Mouse (Mus musculus) heart, adult 10 weeks (tissue): ENCODE results near the gene Clstn3. TPM values are rescaled to one million over a fixed set of nuclear protein-coding genes. Genes with fewer than 3 reads are reported as not detected.

ENCODE experiments used
- polyA plus RNA-seq: library from polyadenylated mRNA; stranded (reverse); fragments of 350-450 nt; fragmentation: Illumina TruSeq; extraction: RNeasy Lipid Tissue Mini Kit (QIAGEN cat#74804); gene quantifications from one replicate; pipeline ENCODE4 v1.2.3, GENCODE M21; 2014; ENCODE audit warnings: low read depth, low replicate concordance

The Clstn3 gene
- polyA plus RNA-seq = 2.8 TPM

DNA sequence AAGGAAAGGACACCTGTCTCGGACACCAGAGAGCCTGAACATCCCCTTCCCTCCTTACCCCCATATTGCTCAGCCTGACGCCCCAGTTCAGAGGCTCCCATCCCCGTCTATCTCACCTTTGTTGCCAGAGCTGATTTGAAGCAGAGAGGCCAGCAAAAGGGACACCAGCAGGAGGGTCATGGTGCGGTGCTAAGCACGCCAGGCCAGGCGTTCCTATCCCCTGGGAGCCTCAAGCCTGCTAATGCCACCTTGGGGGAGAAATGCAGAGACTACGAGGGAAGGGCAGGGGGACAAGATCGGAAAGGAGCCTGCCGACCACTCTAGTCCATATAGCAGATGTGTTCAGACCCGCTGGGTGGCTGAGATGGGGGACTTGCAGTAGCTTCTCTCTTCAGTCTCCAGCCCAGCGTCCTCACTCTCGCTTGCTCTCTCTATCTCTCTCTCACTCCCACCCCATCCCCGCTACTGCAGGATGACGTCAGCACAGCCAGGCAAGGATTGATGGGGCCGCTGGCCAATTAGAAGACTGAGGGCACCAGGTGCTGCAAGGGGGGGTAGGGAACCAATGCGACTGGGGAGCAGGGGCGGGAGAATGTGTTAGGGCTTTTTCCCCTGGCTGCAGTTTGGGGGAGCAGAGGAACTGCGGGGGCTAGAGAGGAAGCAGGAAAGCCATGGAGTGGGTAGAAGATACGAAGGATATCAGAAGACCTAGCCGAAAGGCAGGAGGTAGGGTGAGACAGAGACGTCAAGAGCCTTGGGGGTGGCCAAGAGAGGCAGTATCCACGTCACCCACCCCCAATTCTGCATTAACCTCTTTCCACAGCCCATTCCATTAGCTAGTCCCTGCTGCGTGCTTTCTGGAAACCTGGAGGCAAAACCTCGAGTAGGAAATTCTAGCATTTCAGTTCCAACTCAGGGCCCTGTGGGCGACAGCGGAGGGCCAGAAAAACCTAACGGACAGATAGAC, at the start of gene Clstn3:
Clstn3 (minus strand) TSS at position 490 of the 967 bp plus-strand sequence.

DNA sequence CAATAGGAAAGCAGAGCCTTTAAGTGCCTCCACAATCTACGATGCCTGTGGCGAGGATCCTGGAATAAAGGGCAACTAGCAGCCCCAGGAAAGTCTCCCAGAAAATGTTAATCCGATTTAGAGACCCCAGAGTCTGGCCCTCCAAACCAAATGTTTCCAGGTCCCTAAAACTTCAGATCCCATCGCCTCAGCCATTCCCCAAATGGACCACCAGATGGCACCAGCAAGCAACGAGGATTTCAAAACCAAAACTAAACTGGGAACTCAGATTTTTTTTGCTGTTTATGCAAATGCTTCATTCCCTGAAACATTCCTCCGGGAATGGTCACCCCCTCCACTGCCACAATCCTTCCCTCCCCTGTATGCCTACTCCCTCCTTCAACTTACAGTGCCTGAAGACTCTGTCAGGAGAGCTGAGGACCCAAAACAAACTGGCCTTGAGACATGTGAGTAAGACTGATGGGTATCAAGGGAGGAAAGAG, 47.8 kb upstream of the Clstn3 start, which contains the start of gene C1ra:
C1ra (plus strand) TSS at position 51 of the 482 bp plus-strand sequence.

GRCm38 (mm10) chr6:124492842-124493561, 28.4 kb upstream of the Clstn3 start, which contains the start of gene C1rl:
C1rl (plus strand) TSS chr6:124493113.

DNA sequence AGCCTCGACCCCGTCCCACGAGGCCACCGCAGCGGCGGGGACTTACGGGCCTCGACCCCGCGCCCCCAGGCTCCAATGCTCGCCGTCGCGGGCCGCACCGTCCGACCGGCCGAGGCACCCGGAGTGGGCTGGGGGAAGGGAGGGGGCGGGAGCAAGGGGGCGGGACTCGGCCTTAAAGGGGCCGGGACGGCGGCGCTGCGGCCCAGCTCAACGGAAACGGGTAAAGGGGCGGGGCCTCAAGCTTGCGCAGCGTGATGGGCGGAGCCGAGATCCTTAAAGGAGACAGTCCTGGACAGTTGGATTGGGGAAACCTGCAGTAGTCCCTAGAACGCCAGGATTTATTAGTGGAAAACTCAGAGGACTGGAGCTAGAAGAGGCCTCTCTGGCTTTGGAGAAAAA, 49.7 kb downstream of the Clstn3 start, which contains the start of gene Pex5:
Pex5 (minus strand) TSS at position 141 of the 399 bp plus-strand sequence.

Other genes starting within 250 kb of the Clstn3 start
- gene Vmn2r27, start 232.9 kb downstream of the Clstn3 start, polyA plus RNA-seq = not detected
- 10.9 TPM for gene Cd163, start 160.1 kb downstream of the Clstn3 start, polyA plus RNA-seq
- 21.2 TPM for gene Pex5, start 49.7 kb downstream of the Clstn3 start, polyA plus RNA-seq
- gene C1rl, start 28.3 kb upstream of the Clstn3 start, polyA plus RNA-seq = 1.6 TPM
- 18.0 TPM for gene C1ra, start 47.6 kb upstream of the Clstn3 start, polyA plus RNA-seq
- gene C1s1, start 77.6 kb upstream of the Clstn3 start, polyA plus RNA-seq = 35.1 TPM
- not detected for gene C1rb, start 105.5 kb upstream of the Clstn3 start, polyA plus RNA-seq
- not detected for gene C1s2, start 171.3 kb upstream of the Clstn3 start, polyA plus RNA-seq
- gene Lpcat3, start 198.2 kb upstream of the Clstn3 start, polyA plus RNA-seq = 38.0 TPM
- gene Emg1, start 247.4 kb upstream of the Clstn3 start, polyA plus RNA-seq = 95.4 TPM
- gene Phb2, start 247.5 kb upstream of the Clstn3 start, polyA plus RNA-seq = 219 TPM